Mouse (Mus musculus): ENCODE data around the gene Cfap20.

The Cfap20 gene

DNA sequence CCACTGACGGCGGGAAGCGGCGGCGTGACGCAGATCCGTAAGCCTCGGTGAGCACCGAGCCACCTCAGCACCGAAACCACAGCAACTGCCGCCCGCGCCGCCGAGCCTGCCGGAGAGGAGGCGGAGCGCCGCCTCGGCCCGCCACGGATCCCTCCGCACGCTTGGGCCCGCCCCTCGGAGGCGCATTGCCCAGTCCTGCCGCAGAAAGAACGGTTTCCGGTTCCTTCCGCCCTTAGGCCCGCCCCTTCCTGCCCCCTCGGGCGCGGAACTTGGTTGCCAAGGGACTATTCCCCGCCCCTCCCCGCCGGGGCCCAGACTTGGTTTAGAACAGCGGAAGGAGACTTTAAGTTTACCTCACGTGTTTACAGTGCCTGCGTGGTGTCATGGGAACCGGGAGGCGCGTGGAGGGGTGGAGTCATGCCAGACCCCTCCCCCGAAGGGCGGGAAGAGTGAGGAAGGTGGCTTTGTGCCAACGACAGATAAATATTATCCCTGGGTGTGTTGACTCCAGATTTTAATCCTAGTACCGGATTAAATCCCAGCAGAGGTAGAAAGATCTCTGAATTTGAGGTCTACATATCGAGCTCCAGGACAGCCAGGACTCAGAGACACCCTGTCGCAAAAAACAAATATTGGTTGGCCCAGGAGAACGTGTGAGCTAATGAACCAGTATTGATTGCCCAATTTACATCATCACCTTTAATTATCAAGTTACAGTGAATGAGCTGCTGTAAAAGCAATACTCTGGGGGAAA is at the start of gene Cfap20:
Gene Cfap20, minus strand, starts transcription at position 184 of the 754 bp plus-strand sequence.
- DNase-seq, result peak; percentile 99

DNA sequence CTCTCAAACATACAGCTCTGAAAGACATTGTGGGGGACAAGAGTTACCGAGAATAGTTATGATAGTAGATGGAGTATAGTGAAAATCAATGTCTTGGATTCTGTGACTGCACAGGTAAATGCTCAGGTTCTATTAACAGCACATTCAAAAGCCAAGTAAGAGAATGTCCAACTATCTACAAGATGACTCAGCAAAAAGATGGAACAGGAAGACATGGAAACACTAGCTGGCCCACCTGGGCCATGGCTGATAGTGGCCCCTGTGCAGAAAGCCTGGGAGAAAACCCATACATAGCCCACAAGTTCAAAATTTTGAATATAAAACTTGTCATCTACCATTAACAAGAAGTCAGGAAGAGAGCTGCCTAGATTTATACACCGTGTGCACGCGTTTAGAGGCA is 35.3 kb upstream of the Cfap20 start:
- no peak for DNase-seq

DNA sequence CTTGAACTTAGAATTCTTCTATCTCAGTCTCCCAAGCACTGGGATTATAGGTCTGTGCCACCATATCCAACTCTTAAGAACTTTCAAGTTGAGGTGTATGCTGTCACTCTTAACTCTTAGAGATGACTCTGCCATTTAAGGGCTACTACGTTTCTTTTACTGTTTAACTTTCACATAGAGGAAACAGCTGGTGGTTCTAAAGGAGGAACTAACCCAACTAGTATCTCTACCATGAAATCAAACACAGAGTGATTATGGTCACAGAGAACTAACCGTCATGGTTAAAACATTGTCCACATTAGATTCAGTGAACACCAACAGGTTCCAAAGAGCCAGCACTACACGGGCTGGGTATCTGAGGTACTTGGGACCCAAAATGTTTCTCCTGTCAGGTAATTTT is 34.3 kb upstream of the Cfap20 start:
- DNase-seq, result no peak

DNA sequence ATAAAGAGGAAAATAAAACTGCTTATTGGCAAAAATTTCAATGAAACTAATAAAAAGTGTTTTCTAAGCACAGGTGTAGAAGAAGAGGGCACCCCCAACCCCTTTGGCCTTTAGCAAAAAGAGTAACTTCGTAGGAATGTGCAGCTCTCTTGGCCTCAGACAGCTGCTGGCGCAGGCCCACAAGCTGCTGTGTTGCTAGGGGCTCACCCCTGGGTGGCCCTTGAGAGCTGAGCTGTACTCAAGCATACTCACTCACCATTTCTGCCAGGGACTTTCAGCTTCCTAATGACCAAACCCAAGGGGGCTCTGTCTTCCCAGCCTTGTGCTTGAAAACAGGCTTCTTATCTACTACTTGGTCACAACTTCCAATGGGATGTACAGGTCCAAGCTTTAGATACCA is 31.9 kb upstream of the Cfap20 start:
- no peak for DNase-seq

DNA sequence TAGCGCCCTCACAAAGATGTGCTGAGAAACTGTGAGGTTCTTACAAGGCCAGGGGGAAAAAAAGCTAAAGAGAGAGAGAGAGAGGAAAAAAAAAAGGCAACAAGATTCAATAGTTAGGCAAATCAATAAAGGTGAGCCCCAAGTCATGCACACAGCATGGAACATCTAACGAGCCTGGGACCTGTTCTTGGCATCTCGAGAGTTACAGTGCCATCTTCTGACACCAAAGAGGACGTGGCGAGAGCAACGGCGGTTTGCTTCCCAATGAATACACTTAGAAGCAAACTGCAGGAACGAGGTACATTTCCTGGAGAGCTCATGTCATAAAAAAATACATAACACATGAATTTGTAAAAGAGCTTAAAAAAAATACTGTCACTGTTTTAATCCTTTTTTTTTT is 17.8 kb upstream of the Cfap20 start:
- DNase-seq, result no peak

DNA sequence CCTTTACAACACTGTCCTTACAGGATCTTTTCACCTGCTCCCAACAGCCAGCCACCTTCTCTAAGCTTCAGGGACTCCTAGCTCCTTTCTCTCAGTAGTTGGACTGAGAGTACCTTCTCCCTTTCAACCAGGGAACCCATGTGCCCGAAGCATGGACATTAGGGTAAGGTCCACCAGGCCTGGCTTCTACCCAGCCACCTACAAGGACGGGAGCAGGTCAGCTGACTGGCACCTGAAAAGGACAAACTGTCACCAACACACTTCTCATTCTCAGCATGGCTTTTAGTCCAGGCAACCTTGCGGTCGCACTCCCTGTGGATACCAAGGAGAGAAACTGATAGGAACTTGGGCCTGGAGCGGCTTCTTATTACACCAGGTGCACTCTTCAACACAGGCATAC is 15.6 kb upstream of the Cfap20 start:
- DNase-seq, result no peak

DNA sequence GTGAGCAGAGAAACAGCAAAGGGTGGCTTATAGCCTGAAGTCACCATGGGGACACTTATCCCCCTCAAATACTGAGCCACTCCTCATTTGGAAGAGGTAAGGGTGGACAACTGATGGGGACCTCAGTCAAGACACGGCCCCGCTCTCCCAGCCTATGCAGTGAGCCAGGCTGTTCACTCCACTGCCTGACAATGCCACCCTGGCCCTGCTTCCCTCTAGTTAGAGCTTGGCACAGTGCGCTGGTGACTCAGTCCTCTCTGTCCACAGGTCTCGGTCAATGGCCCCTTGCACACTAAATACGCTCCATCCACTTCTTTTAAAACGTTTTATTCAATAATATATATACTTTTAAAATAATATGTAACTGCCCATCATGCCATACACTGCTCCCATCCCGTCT is 13.0 kb upstream of the Cfap20 start:
- no peak for DNase-seq

DNA sequence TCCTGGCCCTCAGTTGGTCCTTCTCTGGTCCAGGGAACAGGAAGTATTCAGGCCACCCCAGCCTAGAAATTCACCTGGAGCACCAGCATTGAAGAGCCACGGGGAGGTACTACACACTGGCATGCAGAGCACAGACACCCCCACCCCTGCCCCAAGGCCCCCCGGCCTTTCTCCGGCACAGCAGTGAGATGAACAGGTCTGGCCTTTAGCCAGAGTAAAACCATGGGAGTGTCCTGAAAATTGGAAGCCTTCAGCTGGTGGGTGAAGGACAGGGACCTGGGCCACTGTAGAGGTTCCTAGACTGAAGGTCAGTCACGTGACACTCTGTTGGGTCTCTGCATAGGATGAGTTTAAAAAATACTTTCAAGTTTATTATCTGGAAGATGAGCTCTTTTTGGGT is 10.4 kb upstream of the Cfap20 start:
- no peak for DNase-seq

DNA sequence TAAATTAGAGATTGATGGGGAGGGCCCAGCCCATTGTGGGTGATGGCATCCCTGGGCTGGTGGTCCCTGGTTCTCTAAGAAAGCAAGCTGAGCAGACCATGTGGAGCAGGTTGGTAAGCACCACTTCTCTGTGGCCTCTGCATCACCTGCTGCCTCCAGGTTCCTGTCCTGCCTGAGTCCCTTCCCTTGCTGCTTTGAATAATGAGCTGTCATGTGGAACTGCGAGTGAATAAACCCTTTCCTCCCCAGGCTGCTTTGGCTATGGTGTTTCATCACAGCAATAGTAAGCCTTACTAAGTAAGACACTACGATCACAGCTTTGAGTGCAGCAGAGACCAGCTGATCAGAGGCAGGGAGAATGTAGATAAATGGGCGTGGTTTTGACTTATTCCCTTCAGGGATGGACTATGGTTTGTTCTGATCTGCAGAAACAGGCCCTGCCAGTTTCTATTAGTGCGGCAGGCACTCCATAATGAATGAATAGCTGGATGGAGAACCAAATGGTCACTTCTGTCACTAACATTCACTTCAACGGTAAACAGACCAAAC is 6.9 kb upstream of the Cfap20 start:
- DNase-seq, result no peak

DNA sequence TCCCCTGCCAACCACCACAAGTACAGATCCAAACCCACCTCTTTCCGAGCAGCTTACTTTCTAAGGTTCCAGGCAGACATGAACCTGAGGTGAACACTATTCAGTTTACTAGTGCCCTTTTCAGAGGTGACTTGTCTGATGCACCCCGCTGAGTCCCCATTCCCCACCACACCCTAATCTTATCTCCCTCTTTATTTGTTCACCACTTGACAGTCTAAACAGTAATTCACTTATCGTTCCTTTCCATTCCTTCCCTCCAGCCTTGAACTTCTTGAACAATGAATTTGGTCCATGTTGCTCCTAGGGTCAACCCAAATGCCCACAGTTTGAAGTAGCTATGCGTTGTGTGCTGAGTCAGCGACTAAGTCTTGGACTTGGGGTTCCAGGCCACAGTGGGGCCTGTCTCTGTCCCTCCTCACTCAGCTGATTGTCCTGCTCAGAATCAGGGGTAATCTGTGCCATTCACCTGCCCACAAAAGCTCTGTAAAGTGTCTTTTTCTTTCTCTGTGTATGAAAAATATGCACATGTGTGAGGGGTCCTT is 5.6 kb upstream of the Cfap20 start:
- DNase-seq, result no peak

DNA sequence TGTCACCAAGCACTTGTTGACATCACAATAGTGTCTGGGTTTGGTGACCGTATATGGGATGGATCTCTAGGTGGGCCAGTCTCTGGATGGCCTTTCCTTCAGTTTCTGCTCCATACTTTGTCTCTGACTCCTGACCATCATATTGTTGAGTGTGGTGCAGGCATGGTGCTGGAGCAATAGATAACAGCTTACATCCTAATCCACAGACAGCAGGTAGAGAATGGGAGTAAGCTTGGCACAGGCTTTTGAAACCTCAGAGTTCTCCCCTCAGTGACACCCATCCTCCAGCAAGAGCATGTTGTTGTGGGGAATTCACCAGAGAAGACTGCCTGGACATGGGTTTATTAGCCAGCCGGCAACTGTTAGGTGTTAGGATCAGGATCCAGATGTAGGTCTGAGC is 4.8 kb upstream of the Cfap20 start:
- DNase-seq, result no peak

DNA sequence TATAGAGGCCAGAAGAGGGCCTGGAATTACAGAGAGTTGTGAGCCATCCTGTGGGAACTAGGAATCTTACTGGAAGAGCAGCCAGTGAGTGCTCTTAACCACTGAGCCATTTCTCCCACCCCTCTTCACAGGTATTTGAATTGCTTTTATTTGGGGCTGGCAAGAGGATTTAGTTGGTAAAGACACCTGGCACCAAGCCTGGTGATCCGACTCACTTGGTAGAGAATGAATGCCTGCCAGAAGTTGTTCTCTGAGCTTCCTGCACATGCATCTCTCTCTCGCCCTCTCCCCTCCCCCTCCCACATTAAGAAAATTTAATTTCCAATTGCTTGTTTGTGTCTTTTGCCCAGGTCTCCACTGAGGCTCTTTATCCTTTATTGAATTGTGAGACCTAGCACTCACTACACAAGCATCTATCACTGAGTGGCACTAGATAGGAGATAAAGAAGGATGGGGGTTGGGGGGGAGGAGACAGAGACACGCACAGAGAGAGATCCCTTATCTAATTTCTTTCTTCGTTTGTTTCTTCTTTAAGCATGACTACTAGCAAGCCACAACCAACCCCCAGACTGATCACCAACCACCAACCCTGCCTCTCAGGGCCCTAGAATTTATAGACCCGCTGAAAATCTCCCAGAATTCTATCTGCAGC is 2.8 kb upstream of the Cfap20 start:
- no peak for DNase-seq

DNA sequence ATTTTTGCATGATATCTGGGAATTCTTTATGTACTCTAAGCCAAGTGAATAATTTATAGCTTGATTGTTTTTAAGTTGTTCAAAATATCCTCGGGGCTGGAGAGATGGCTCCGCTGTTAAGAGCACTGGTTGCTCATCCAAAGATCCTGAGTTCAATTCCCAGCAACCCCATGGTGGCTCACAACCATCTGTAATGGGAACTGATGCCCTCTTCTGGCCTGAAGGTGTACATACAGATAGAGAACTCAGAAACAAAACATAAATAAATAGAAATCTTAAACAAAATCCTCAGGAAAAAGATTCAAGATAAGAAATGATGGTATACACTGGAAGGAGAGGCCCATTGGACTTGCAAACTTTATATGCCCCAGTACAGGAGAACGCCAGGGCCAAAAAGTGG is 1.3 kb upstream of the Cfap20 start:
- DNase-seq, result no peak

DNA sequence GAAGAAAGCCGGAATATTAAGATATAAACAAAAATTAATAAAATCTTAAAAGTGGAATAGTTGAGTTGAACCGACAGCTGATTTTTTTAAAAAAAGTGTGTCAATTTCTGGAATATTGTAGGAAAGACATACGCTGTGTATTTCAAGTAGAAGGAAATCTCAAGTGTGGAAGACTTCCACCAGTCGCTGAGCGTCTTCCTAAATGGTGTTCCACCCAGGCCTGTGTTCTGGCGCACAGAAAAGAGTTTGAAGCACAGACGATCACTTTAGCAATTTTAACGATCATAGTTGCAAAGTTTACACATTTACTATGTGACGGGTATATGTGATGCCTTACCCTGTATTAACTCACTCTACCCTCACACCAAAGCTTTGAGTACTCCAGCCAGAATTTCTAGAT is 802 bp upstream of the Cfap20 start:
- DNase-seq, result no peak

DNA sequence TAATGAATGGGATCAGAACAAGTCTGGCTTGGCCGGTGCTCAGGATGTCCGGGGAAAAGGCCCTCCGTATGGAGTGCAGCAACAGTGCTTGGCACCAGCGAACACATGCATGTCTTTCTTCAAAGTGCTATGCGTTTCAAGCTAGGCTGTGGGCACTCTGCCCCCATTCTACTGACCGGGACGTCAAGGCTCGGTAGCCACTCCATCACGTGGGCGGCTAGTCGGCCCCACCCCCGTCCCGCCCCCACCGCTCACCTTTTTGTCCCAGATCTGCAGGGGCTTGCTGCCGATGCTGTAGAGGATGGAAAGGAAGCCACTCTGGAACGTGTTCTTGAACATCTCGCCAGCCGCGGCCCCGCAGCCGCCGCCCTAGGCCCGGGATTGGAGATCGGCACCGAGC is 436 bp downstream of the Cfap20 start:
- peak; percentile 37 for DNase-seq

DNA sequence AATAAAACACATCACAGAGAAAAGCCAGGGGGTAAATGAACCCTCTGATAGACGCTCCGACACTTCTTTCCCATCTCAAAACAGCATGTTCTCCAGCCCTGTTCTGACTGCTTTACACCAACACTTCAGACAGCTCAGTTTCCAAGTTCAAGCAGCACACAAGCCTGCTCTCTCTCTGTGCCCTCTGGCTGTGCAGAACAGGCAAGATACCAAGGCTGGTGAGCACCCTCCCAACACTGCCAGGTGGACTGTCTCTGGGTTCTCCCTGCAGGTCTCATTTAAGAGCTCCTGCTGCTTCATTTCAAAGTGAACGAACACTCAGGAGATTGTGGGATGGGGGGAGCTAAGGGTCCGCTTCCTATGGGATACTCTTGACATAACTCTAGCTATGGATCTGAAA is 1.5 kb downstream of the Cfap20 start:
- DNase-seq, result no peak

DNA sequence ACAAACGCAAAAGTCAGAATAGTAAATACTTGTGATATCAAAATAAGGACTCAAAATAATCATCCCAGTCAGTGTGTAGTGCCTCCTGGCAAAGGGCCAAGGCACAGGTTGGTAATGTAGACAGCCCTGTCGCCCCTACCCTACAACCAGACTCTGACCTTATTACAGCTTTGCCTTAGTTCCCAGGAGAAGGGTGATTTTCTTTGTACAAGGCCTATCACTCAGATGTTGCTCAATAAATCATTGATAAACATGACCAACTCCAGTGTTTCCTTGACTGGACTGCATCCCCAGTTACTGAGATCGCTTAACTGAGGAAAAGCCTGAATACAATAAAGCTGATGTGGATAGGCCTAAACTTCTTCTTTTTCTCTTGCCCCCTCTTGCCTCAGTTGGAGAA is 2.2 kb downstream of the Cfap20 start:
- no peak for DNase-seq

DNA sequence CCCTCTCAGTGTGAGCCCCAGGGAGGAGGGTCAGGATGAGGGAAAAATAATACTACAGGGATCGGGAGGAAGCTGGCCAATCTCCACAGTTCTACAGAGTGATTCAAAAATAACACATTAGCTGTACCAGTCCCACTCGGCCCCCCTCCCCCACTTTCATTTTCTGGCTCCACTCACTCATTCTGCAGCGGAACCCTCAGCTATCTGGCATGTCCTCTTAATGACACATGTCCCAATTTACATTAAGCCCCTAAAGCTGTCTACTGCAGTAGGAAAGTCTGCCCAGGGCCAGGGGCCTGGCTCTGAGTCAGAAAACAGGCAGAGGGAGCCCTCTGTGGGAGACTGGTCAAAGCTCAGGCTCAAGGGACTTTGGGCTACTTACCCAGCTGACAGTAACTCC is 4.7 kb downstream of the Cfap20 start:
- DNase-seq, result peak; percentile 60

DNA sequence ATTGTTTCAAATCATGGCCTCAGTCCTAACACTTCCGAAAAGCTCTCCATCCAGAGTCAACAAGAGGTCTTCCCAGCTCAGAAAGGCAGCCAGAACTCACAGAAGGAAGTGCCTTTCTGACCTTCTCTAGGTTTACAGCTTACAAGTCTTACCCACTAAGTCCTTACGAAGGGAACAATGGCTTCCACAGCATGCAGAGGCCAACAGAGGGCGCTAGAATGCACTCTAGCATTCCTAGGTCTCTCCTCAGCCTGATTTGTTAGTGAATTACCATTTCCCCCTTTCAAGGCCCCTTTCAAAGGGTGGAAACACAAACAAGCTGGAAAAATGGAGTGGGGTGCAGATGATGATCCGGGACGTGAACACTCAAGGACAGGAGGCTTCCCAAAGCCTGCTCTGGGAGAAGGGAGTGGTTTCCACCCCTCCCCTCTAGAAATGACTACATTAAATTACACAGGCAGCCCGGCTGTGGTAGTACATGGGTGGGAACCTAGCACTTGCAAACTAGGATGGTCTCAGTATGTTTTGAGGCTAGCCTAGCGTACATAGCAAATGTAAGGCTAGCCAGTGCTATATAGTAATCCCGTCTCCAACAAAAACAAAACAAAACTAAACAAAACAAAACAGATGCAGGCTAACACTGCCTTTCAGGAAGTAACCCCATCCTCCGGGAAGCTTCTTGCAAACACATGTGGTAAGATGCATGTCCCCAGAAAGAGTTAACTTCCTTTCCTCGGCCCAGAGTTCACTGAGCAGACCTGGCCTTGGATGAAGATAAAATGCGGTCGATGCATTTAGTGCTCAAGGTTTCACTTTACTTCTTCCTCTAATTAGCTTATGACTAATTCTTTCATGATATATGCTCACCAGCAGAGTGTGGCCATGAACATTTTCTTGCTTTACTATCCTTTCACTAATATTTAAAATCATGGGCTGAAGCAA is 6.8 kb downstream of the Cfap20 start:
- peak; percentile 93 for DNase-seq

DNA sequence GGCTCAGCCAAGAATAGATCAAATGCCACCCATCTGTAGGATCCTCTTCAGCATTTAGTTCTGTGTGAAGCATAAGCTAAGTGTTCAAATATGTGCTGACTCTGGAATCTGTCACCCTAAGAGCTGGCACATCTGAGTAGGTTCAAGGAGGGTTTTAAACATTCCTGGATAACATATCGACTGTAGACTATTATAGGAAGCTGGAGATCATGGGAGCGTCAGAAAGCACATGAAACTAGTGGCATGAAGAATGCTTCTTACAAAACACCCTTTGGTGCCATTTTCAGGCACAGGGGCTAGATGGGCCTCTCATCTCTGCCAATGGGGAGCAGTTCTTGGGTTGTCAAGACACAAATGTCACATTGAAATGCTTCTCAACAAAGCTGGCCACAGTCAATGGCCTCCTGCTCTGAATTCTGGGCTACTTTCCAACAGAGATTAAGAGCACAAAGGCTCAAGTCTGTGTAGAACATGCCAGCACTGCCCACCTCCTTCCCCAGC is 7.8 kb downstream of the Cfap20 start:
- DNase-seq, result peak; percentile 55

DNA sequence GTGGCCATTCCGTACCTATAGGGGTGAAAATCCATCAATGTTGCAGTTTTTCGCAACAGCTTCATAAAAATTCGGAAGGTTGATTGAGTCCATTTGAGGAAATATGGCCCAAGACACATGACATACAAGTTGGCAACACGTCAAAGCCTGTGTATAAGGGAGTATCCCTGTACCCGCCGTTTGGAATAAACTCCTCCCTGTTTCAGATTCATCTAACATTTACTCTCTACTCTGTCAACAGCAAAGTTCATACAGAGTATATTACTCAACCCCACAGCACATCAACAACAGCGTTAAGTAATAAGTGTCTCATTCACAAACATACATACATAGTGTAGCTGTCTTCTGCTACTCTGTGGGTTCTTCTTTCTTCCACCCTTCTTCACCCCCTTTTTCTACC is 10.0 kb downstream of the Cfap20 start:
- DNase-seq, result peak; percentile 61

DNA sequence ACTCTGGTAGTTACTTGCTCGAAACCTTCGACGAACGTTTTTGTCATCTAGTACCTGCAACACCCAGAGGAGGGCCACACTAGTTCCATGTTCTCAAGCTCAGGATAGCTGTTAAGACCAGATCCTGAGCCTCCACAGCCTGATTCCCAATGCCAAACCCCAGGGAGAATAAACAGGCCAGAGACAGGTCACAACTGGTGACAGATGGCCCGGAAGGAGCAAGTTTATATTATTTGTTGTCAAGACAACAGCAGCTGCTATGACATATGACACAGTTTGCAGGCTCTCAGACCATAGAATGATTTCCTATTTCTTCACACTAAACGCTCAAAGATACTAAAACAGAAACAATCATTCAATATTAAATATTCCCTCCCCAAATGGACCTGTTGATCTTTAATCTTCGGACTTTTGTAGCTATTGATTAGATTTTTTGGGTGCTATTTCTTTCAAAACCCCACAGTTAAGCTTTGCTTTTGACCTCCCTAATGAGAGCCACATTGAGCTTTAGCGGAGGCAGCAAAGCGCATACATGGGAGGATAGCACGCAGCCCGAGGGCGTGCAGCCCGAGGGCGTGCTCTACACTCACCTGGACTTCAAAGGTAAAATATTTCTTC is 12.4 kb downstream of the Cfap20 start:
- DNase-seq, result no peak

Data from lung, postnatal 36 days (tissue).